Mouse (Mus musculus) right cerebral cortex, adult 2 months (tissue): ENCODE results near the gene Sgcb.

Source experiments
- DNase-seq, 2 experiments: peaks; one replicate each; pipeline ENCODE4 v3.0.0; 2021 to 2022; ENCODE audit warnings: low spot score in 2 of 2

The Sgcb gene

DNA sequence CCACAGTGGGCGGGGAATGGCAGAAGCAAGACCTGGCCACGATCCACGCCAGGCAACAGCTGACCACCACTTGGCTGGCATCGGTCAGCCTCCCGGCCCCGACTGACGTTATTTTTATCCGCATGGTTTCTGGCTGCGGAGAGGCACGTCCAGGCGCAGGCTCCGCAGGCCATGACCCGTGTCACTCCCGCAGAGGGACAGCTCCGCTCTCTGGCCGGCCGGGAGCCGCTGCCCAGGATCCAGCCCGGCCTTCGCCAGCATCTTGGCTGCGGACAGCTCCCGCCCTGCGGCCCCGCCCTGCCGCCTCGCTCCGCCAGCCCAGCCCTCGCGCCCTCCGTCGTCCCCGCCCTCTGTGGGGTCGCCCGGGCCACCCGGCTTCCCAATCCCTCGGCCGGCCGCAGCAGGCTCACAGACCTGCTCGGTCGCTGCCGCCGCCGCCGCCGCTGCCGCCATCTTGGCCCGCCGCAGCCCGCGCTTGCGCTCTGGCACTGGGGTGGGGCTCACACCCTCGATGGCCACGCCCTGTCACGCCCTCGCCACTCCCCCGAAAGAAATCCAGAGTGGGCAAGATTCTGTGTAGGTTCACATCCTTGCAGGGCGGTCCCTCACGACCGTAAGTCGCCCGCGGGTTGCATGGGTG is at the start of gene Sgcb:
Gene Sgcb, minus strand, starts transcription at position 530 of the 640 bp plus-strand sequence.
- peak; percentile 86 to 88 for DNase-seq

- no peak for DNase-seq
Observed at GRCm38 (mm10) chr5:73694254-73695015, 46.8 kb upstream of the Sgcb start.

DNA sequence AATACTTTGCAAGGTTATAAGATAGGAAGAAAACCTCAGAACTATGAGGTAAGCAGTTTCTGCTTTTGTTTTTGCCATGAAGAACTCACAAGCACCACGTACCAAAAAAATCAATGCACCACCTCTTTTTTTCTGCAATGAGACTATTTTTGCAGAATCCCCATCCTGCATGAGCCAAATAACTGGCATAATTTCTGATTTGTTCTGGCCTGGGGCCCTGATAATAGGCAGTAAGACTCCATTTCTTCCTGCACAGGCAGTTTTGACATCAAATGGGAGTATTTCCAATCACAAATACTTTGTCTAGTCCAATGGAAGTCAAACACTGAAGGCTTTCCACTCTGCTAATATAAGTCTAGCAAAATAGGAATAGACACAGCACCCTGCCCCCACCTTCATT is 46.2 kb upstream of the Sgcb start:
- no peak for DNase-seq

DNA sequence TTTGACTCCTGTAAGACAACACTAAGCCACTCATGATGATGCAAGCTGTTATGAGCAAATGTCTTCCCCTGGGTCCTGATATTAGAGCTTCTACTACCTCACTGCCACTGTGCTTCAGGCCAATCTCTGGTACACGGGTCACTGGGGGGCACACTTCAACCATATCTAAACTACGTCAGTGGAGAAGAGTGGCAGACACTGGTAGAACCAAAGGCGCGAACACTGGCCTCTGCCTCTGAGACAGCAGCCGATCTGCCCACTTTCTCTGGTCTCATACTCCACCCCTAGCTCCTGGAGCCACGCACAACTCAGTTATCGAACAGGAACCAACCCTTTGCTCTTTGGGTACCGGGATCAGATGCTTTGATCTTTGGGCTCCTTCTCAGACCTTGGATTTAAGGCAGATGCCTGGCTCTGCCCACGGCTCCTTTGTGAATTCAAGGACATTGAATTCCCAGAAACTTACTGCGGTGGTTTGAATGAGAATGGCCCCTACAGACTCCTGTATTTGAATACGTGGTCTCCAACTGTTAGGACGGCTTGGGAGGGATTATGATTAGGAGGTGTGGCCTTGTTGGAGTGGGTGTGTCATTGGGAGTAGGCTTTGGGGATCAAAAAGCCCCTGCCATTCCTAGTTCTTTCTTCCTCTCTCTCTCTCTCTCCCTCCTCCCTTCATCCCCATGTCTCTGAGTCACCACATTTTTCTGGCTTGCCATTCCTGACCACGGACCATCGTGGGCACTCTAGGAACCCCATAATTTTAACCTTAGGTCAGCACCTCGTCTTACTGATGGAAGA is 44.3 kb upstream of the Sgcb start:
- DNase-seq: no peak

GRCm38 (mm10) chr5:73690146-73690545 is 42.6 kb upstream of the Sgcb start:
- no peak for DNase-seq

DNA sequence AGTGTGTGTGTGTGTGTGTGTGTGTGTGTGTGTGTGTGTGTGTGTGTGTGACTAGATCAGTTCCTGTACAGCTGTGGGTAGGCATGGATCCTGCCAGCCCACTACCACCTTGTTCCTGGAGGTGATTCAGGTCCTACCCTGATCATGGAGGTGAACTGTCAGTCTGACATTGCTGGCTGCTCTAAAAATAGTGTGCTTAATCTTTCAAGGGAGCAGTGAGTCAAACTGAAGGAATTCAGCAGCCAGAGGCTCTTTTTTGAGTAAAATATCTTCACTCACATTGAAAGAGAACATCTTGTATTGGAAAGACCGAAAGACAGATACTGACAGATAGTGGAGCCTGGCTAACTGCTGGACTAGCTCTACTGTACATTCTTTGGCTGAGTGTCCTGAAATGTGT is 41.0 kb upstream of the Sgcb start:
- DNase-seq: no peak

- DNase-seq: no peak
Observed at GRCm38 (mm10) chr5:73686149-73686548, 38.6 kb upstream of the Sgcb start.

- DNase-seq: no peak
Observed at GRCm38 (mm10) chr5:73683706-73684409, 36.3 kb upstream of the Sgcb start.

DNA sequence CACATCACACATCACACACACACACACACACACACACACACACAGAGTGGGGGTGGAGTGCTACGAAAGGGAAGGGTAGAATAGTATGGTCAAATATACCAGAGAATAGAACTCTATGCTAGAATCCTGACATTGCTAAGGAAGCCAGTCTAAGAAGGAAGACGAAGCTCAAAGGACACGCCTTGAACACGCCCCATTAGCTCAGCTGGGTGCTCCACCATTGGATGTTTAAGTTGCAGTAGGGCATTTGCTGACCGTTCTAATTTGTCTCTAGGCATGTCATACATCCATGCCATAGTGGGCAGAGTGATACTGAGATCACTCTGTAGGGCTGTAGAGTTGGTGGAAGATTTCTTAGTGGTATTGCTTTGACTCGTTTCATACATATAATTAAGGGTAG is 35.6 kb upstream of the Sgcb start:
- DNase-seq: no peak

- DNase-seq: peak in 1 of 2 experiments; percentile 31
Observed at GRCm38 (mm10) chr5:73676626-73677025, 29.0 kb upstream of the Sgcb start.

- no peak for DNase-seq
Observed at GRCm38 (mm10) chr5:73675604-73676003, 28.0 kb upstream of the Sgcb start.

- DNase-seq: no peak
Observed at GRCm38 (mm10) chr5:73669386-73669785, 21.8 kb upstream of the Sgcb start.

DNA sequence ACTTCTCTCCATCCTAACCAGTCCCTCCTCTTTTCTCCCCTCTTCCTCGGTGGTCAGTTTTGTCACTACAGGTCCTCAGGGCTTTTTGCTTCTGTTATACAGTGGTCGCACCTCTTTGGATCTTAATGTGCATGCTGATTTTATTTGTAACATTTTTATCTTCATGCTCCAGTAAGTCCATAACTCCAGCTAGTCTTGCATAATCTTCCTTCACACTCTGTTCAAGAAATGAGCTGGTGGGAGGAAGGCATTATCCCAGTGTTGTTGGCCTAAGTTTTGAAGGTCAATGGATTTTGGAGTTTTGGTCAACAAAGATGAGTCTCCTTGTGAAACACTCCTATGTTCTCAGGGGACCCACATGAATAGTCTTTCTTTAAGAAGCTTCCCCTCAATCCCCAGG is 20.3 kb upstream of the Sgcb start:
- no peak for DNase-seq

- DNase-seq: no peak
Observed at GRCm38 (mm10) chr5:73666695-73667094, 19.1 kb upstream of the Sgcb start.

- DNase-seq: no peak
Observed at GRCm38 (mm10) chr5:73651855-73652201, 4.2 kb upstream of the Sgcb start.

DNA sequence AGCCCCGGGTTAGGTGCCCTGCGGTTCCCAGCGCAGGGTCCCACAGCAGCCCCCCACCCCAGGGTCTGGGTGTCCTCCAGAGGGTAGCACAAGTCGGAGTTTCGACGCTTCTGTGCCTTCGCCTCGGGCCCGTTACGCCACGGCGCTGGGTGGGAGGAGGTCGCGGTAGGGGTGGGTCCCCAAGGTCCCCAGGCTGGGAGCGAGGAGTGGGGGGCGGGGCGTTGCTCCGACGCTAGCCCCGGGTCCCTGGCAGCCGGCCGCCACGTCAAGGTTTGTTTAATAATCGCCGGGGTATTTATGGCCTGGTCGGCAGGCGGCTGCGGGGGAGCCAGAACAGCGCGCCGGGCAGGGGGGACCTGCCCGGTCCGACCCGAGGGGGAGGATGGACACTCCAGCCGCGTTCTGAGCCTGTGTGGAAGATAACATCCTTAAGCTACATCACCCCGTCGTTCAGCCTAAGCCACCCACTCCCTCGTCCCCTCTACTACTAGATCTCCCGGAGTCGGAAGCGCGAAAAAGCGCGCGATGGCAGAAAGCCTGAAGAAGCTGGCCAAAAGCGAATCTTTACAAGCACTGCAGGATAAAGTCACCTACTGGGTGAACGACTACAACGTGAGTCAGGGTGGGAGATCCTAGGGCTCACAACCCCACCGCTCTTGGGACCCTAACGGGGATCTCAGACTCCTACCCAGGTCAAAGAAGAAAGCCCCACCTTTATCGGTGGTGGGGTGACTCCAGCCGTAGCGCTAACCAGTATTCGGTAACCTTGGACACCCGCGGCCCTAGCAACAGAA is 3.7 kb upstream of the Sgcb start, which contains the start of gene Spata18:
Gene Spata18, plus strand, starts transcription at position 319 of the 794 bp plus-strand sequence.
- DNase-seq: no peak

DNA sequence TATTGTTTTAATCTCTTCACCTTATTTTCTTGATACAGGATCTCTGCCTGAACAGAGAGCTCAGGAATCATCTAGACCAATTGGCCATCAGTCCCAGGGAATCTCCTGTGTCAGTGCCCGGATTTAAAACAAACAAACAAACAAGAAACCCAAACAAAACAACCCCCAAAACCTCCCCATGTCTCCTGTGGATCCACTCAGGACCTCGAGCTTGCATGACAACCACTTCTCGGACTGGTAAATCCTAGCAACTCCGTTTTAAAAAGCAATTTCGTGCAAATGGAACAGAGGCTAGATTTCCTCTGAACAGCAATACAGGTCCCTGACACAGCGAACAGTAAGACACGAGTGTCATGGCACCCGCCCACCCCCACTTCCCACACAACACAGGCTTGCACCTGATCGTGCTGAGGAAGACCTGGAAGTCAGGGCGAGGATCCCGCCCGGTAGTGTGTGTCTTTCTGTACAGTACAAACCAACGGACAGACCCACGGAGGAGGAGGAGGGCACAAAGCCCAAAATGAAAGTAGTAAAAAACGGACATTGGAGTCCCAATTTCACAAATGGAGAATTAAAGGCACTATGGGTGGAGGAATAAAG is 2.9 kb upstream of the Sgcb start:
- DNase-seq: no peak

DNA sequence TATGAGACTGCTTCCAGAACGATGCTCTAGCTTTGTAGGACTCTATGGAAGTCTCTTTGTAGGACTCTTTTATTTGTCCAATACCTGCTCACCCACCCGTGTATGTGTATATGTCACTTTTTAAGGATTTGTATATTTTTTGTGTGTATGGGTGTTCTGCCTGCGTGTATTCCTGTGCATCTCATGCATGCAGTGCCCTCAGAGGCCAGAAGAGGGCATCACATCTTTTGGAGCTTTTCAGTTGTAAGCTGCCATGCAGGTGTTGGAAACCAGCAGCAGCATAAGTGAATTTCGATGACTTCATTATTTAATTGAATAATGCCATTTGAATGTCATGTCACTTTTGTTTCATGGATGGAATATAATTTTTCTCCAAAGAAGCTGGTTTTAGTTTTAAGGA is 5.5 kb downstream of the Sgcb start:
- peak in 1 of 2 experiments; percentile 62 for DNase-seq

DNA sequence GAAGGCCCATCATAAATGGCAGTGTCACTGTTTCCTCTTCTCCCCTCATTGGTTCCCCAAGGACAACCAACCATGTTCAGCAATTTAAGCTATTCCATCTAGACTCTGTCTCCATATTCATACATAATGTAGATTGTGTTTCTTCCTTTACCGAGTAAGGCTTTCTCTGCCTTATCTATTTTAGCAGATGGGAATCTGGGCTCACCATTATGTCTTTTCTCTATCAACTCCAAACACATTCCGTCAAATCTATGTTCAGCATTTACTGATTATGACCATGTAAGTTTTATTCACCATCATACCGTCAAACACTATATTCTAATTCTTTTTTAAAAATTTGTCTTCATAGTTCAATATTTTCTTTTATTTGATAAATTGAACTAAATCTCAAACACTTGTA is 6.5 kb downstream of the Sgcb start:
- no peak for DNase-seq

DNA sequence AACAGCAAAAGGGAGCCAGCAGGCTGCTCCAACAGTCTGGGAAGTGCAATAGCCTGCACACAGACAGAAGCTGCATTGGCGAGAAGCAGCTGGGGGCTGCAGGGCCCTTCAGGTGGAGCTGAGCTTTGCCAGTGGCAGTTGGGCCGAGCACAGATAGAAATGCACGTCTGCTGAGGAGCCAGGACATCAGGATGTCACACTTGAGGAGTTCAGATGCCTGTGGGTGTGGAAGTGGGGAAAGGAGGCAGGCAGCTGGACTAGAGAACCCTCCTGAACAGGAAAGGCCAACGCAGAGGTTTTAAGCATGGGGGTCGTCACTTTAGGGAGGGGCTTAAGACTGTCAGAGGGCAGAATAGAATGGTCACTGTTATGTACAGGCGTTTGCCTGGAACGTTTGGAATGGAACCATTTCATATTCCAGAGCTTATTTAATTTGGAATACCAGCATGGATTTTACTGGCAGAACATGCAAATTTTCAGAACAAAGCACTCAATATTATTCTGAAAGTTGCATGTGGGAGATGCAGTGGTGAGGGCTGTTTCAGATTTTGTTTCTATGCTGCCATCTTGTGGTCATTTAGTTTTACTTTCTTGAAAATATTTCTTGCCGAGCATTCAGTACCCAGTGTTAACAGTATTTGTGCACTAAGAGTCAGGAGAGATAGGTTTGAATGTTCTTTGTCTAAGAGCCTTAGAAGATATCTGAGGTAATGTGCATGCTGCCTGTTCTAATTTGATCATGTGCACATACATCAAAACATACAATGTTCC is 10.1 kb downstream of the Sgcb start:
- DNase-seq: no peak
